Mouse (Mus musculus) heart, postnatal 25 days (tissue): ENCODE results near the gene Gm29609. TPM values are rescaled to one million over a fixed set of nuclear protein-coding genes. Genes with fewer than 3 reads are reported as not detected.

Experiments
- DNase-seq: peaks from one replicate; pipeline ENCODE4 v3.0.0; 2022; ENCODE audit warnings: low spot score
- intact Hi-C: fragments of 180-260 bp; cut with DNase I; formaldehyde crosslinking; loops from one replicate; pipeline ENCODE4 v1.15.1; 2025
- total RNA-seq, 2 experiments: library from RNA; stranded (reverse); gene quantifications; 2 replicates each; pipeline ENCODE4 v1.2.3; 2021

The Gm29609 gene
- total RNA-seq, 2 experiments from 2014 or later = 0.23 to 0.28 TPM

DNA sequence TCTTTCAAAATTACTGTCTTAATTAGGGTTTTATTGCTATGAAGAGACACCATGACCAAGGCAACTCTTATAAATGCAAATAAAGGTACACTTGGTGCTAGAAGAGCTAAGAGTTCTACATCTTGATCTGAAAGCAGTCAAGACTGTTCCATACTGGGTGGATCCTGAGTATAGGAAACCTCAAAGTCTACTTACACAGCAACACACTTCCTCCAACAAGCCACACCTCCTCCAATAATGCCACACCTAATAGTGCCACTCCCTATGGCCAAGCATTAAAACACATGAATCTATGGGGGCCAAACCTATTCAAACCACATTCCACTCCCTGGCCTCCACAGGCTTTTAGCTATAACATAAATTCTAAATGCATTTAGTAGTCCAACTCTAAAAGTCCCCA is 17.2 kb downstream of the Gm29609 start:
- intact Hi-C loops = no loop called here
- no peak for DNase-seq

DNA sequence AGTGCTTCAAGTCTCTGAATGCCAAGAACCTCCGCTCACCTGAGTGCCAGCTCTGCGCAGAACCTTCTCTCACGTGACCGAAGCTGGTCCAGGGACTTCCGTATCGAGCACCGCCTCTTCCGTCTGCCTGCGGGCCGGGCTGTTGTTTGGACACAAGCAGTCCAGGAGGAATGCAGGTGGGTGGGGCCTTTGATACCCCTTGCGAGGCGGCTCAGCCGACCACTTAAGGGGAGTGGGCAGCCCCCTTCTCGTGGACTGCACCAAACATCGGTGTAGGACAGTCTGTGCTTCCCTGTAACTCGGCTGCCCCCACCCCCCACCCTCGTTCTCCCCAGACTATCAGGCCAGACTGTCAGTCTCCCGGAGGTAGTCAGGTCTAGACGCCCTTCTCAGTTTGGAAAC is 25.6 kb downstream of the Gm29609 start, which contains the start of gene Mpv17:
Gene Mpv17, minus strand, starts transcription at position 100 of the 402 bp plus-strand sequence.
- DNase-seq = peak; percentile 74
- intact Hi-C loops = no loop called here

DNA sequence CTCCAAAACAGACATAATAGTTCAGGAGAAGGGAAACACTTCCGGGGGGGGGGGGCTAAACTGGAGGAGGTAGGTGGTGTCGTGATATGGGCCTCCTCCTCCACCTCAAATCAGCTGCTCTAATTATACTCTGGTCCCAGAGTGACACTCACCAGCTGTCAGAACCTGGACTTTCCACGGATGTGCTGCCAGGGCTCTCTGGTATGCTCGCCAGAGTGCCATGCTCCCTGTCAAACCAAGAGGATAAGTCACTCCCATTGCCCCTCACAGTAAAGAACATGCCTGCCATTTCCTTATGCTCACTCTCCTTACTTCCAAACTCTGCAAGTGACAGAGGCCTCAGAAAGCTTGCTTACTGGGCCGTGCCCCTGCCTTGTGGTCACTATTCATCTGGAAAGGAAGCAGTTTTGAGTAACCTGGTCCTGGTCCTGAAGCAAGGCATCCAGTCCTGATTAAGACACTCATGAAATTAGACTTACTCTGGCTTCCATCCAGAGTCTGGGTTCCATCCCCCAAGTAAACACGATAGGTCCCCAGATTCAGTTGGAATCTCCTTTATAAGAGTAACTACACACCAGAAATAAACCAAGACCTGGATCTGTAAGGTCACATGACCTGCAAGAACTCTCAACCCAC is 26.1 kb downstream of the Gm29609 start:
- intact Hi-C loops = no loop called here
- no peak for DNase-seq

DNA sequence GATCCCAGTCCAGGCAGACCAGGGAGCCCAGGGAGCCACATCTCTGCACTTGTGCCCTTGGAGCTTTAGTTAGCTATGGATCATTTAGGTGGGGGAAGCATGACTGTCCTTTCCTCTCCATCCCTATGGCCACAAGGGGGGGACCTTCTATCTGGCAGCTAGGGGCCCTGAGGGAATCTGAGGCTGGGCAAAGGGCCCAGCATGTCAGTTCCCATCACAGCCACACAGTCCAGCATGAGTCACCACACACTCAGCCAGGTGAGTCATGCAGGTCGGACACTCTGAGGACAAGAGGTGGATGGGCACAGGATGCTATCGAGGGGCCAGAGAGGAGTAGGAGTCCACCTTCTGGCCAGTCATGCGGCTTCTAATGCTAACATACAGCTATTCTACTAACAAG is 28.0 kb downstream of the Gm29609 start:
- intact Hi-C loops = no loop called here

DNA sequence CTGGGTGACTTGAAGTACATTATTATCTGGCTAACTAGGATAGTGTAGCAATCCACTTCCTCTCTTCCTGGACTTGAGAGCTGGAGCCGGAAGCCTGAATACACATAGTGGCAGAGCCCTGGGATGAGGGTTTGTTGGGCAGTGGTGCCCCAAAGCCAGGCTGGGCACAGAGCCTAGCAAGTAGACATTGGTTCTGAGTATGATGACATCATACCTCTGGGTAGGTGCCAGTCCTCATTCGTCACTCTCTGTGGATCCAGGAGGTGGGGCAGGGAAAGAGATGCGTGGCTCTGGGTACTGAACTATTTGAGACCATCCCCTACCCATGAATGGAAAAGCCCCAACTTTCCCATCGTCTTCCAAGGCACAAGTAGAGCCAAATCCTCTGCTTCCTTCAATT is 29.9 kb downstream of the Gm29609 start:
- DNase-seq = no peak
- intact Hi-C loops = no loop called here

More for the DNA sequence above, 28.0 kb downstream of the Gm29609 start:
- peak; percentile 16 for DNase-seq

DNA sequence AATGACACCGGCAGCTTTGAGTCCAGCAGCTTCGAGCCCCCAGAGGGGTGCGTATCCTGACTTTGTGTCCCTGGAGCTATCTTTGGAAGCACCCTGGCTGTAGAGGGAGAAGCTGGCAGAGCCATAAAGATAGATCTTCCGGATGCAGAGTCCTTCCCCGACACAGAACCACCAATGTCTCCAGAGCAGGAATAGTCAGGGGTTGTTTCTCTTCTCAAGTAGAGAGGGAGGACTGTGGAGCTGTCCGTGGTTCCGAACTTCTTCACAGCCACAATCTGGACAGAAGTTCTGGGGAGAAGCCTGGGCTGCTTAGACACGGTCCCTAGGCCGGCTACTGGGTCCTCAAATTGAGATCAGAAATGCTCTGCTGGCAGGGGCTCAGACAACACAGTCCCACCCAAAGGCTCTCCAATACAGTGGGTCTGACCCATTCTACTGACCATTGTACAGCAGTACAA is 40.7 kb downstream of the Gm29609 start:
- intact Hi-C loops = no loop called here
- no peak for DNase-seq

DNA sequence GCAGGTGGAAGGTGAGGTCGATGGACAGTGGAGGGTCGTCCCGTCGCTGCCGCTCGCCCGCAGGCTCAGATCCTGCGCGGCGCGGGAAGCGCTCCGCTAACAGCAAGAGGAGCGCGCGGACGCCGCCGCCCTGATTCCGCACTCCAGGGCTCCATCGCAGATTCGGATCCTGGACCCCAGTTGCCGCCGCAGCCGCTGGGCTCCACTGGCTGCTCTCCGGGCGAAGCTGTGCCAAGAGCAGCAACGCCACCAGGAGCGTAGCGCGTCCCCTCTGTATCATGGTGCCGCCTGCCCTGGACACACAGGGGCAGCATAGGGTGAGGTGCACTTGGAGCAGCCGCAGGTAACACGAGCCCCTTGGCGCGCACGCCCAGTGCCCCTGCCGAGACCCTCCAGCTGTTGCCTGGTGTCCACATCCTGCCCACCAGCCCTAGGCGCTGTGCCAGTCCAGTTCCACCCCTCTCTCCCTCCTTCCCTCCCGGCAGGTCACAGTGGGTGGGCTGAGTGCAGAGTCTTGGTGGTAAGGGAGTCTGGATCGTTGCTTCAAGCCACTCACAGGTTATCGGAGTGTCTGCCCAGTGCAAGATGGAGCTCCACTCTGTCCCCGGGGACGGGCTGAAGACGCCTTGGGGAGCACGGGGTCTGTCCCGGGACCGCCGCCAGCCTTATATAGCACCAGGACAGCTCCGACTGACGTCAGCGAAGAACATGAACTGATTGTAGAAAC is 41.3 kb downstream of the Gm29609 start, which contains the start of gene Ucn:
Gene Ucn, minus strand, starts transcription at position 589 of the 727 bp plus-strand sequence.
- intact Hi-C loops = no loop called here
- DNase-seq = no peak

DNA sequence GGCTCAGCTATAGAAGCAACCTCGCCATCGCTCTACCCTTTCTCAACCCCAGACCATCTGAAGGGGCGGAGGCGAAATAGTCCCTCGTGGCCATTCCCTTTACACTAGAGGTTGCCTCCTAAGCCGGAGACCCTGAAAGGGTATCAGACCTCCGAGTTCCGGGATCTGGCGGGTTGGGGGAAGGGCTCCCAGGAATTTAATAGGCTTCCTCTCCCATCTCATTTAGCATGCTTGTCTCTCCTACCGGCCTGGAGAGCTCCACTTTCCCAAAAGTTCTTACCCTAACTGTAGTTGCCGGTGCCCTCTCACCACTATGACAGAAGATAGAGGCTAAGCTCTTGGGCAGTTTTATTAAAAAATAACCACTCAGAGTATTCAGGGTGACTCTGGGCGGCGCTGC is 42.1 kb downstream of the Gm29609 start:
- intact Hi-C loops = no loop called here
- no peak for DNase-seq

DNA sequence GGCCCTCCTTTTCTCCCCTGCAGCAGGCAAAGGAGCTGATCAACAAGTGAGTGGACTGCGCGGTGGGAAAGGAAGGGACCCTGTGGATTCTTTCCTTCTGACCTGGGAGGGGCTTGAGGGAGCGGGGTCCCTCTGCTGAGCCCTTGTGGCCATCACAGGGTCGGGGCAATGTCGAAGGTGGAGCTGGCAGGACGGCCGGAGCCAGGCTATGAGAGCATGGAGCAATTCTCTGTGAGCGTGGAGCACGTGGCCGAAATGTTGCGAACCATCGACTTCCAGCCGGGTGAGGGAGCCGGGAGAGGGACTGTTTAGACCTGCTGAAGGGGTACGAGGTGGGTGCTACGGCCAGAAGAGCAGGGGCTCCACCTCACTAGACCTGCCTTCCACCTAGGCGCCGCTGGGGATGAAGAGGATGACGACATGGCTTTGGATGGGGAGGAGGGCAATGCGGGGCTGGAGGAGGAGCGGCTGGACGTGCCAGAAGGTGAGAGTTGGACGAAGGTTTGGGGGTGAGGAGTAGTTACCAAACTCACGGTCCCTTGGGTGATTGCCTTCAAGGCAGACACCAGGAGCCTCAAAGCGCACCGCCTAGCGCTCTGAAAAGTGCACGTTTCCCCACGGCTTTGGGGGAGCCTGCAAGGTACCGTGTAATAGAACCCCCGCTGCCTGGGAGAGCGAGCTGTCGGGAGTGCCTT is 42.8 kb downstream of the Gm29609 start:
- intact Hi-C loops = no loop called here
- DNase-seq = no peak

DNA sequence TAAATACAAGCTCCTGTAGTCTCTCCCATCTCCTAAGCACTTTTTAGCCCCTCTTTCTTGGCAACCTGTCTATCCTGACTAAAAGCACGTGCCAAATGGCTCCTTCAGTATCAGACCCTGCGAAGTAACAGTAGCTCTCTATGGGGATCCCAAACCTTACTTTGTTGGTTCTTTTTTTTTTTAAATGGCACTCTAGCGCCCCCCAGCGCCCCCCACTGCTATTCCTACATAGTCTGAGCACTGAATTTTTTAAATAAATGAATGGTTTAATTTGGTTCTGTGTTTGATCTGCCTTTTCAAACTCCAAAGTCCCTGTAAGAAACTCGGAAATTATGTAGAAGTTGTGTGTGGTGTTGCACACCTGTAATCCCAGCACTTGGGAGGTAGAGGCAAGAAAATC is 53.7 kb downstream of the Gm29609 start:
- intact Hi-C loops = no loop called here
- DNase-seq = no peak

DNA sequence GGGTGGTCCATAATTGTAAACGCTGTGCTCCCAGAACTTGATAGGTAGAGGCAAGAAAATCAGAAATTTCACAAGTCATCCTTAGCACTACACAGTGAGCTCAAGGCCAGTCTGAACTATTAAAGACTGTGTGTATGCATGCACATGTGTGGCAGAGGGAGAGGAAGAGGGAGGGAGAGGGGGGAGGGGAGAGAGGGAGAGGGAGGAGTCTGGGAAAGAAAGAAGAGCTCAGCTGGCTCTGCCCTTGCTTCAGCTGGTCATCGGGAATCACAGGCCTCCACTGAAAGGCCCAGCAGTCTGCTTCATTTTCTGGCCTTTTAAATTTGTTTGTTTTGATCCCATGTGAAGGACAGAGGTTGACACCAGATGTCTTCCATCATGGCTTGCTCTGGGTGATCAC is 56.2 kb downstream of the Gm29609 start:
- intact Hi-C loops = no loop called here
- DNase-seq = no peak

DNA sequence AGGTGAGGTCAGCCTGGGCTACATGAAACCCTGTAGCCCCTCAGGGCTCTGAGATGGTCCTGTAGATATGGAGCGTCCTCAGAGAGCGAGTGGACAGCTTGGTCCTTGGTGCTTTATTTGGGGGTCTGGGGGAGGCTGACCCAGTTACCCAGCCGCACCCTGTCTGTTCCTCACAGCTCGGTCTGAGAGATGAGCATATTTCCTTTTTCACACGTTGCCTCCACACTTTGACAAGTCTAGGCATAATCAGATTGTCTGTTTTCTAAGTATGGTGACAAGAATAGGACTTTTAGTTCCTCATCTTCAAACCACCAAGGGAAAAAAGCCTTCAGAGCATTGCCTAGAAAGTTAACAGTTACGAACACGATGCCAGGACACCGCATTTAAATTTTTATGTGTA is 58.6 kb downstream of the Gm29609 start:
- intact Hi-C loops = no loop called here
- no peak for DNase-seq

DNA sequence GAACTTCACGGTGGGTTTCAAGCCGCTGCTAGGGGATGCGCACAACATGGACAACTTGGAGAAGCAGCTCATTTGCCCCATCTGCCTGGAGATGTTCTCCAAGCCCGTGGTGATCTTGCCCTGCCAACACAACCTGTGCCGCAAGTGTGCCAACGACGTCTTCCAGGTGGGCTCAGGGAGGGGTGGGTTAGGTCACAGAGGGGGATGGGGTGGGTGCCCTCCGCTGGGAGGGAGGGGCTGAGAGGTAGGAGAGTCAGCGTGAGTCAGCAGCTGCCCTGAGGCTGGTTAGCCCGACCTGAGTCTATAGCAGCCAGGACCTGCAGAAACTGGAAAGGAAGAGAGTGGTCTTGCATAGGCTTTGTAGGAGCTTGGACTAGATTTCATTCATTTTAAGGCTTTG is 62.8 kb downstream of the Gm29609 start:
- DNase-seq = no peak
- intact Hi-C loops = no loop called here

DNA sequence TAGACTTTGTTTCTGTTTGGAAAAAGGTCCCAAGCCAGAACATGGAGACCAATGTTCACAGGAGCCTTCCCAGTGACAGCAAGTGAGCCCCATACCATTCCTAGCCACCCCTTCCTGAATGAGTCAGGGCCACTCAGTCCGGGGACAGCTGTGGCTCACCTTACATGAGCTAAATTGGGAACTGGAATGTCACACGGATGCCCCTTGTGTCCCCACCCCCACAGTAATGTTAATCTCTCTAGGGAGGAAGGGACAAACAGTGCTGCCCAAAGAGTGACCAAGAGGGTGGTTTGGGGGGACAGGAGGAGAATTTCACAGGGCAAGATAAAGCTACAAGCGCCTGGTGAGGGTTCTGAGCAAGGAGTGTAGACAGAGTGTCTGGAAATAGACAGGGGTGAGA is 63.4 kb downstream of the Gm29609 start, which contains the start of gene Trim54:
Gene Trim54, plus strand, starts transcription at position 359 of the 400 bp plus-strand sequence.
- intact Hi-C loops = no loop called here
- peak; percentile 20 for DNase-seq

DNA sequence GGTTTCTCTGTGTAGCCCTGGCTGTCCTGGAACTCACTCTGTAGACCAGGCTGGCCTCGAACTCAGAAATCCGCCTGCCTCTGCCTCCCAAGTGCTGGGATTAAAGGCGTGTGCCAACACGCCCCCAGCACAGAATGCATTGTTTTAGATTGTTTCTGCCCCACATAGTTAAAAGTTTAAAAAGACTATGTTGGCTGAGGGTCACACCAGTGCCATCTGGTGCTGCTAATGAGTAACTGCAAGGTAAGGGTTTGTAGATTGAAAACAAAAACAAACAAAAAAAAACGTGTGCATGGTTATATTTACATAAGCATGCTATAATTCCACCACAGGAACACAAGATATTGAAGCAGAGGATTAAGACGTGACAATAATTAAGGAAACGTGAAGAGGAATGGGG is 68.9 kb downstream of the Gm29609 start:
- DNase-seq = no peak
- intact Hi-C loops = loop anchor here (2.0 kb wide), 1 partner anchor 56 kb away; the partner anchor contains the start of gene Cad

DNA sequence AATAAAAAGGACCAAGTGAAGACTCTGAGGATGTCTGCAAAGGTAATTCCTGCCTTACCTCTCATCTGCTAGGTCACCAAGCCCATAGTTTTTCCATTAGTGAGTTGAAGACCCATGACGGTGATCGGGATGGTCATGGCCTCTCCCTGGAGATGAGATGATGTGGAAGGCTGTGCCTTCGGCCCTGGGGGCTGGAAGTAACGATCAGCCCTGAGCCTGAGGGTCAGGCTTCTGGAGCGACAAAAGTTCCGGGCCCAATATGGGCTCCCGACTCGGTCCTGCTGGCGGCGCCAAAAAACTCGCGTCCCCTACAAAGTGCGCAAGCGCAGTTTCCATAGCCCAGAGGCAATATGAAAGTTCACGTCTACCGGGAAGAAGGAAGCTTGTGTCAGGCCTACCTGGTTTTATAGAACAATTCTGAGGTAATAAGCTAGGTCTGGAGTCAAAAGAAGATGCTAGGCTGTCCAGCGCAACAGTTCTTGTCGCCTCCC is 71.7 kb downstream of the Gm29609 start, which contains the start of gene Slc30a3:
Gene Slc30a3, minus strand, starts transcription at position 238 of the 491 bp plus-strand sequence.
- no peak for DNase-seq
- intact Hi-C loops = no loop called here

DNA sequence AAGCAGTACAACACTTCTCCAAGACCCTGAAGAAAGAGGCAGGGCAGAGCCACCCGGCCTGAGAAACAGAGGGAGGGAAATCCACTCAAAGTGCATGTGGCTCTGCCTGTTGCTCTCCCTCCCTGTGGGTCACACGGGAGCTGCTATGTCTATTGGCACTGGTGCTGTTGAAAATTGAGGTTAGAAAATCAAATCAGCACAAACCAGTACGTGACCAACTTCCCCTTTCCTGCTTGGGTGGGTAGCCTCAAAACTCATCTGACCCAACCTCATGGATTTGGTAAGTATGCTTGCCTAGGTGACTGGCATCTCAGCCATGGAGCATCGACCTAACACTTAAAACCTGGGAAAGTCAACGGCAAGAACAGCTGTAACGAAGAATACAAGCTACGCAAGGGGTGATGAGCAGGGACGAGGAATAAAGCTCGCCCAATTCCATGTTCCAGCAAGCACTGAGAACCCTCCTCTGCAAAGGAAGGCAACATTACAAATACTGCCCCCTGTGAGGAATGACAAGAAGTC is 73.8 kb downstream of the Gm29609 start, which contains the start of gene Dnajc5g:
Gene Dnajc5g, plus strand, starts transcription at position 472 of the 522 bp plus-strand sequence.
- intact Hi-C loops = no loop called here

DNA sequence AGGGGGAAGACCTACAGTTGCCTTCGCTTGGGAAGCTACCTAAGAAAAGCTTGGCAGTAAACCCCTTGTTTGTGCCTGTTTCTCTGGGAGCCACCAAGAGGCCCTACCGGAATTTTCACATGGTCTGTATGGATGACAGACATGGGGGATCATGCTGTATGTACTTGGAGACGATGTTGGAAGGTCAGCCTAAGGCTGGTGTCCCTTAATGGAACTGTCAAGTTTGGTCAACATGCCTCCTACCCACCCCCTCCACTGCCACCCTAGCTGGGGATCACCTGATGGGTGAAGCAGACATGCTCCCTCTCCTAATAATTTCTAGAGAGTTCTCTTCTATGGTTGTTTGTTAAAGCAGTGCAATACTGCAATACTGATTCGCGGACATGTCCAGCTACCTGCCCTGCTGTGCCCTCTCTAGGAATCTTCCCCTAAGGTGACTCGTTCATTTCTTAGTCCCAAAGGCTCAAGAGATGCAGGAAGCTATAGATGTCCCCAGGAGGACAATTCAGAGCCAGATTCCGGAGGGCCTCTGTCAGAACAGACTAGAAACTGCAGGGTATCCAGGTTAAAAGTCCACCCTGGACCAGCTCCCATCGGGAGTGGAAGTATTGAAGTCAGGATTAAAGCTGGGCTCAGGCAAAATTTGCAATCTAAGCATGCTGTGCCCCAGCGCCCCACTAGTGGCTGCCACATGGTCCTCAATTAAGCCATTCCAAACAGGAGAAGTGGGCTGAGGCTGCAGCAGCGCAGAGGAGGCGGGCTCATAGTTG is 83.8 kb downstream of the Gm29609 start:
- intact Hi-C loops = no loop called here
- DNase-seq = no peak

More for the DNA sequence above, 73.8 kb downstream of the Gm29609 start, which contains the start of gene Dnajc5g:
- DNase-seq = no peak
